ENCODE assay signal across 7 mouse cellular contexts in the genomic region with DNA sequence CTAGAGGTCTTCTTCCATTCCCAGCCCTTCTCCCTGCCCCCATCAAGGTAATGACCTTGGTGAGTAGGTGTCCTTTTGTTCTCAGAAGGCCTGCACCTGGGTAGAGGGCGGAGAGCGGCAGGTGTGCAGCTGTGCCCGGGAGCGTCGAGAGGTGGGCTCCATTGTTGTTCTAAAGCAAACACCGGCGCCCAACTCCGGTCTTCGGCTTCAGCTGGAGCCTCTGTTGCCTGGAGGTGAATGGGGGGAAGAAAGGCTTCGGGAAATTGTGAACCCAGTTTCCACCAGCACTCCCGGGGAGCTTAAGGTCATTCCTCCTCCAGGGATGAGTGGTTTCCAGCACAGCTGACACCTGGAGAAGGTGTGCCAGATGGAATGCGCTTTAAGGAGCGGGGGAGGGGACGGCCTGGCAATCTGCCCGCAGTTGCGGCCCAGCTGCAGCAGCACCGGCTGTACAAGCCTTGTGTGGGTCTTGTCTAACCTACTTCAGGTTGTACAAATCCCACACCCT. TPM values are rescaled to one million over a fixed set of nuclear protein-coding genes. Genes with fewer than 3 reads are reported as not detected.
DNase-seq lines count a peak whose midpoint lies in the region; ATAC-seq lines count a peak whose summit lies in the region.

No protein-coding gene starts in this region.

- H3K4me2 ChIP-seq in limb, embryonic 12.5 days = peak overlapping the region; percentile 48
- H3K4me2 ChIP-seq in midbrain, embryonic 16.5 days (ENCODE audit: low read length) = peak overlapping the region; percentile 20; the same call in 1 of the 2 replicates

- peaks cover 34% of the 10 kb centered on the region for H3K4me1 ChIP-seq in hindbrain, embryonic 10.5 days (replicated peaks)
- H3K4me1 ChIP-seq in limb, embryonic 12.5 days (replicated peaks) = peaks cover 24% of the 10 kb centered on the region
- peaks cover 14% of the 10 kb centered on the region for H3K4me1 ChIP-seq in midbrain, embryonic 16.5 days (ENCODE audit: control insufficient read depth, insufficient read depth, low read length)

- H3K36me3 ChIP-seq in hindbrain, embryonic 10.5 days = no peaks in the 10 kb centered on the region
- H3K36me3 ChIP-seq in limb, embryonic 12.5 days = no peaks in the 10 kb centered on the region
- H3K36me3 ChIP-seq in midbrain, embryonic 16.5 days (ENCODE audit: control insufficient read depth, insufficient read depth, low read length) = no peaks in the 10 kb centered on the region

- H3K9ac ChIP-seq in limb, embryonic 12.5 days (replicated peaks) = no peak overlapping the region
- H3K9ac ChIP-seq in midbrain, embryonic 16.5 days (ENCODE audit: low read depth, low read length) = no peak overlapping the region

- WGBS in hindbrain, embryonic 10.5 days = 15% methylated on average over 17 of the region's 17 CpGs
- 10% methylated on average over 17 of the region's 17 CpGs for WGBS in limb, embryonic 12.5 days
- WGBS in midbrain, embryonic 16.5 days = 18% methylated on average over 17 of the region's 17 CpGs

- H3K9me3 ChIP-seq in hindbrain, embryonic 10.5 days = no peaks in the 10 kb centered on the region
- peaks cover 4% of the 10 kb centered on the region; the same call in 1 of the 2 replicates for H3K9me3 ChIP-seq in limb, embryonic 12.5 days
- H3K9me3 ChIP-seq in midbrain, embryonic 16.5 days (replicated peaks; ENCODE audit: control insufficient read depth, low read length, poor library complexity, severe bottlenecking) = no peaks in the 10 kb centered on the region

- H3K27ac ChIP-seq in hindbrain, embryonic 10.5 days = peak overlapping the region; percentile 94
- H3K27ac ChIP-seq in limb, embryonic 12.5 days = peak overlapping the region; percentile 35; the same call in 1 of the 2 replicates
- H3K27ac ChIP-seq in midbrain, embryonic 16.5 days (ENCODE audit: low read length) = no peak overlapping the region

- peaks cover 21% of the 10 kb centered on the region for H3K27me3 ChIP-seq in hindbrain, embryonic 10.5 days (ENCODE audit: insufficient read depth, poor library complexity, severe bottlenecking)
- H3K27me3 ChIP-seq in limb, embryonic 12.5 days = peaks cover 13% of the 10 kb centered on the region
- H3K27me3 ChIP-seq in midbrain, embryonic 16.5 days (ENCODE audit: control insufficient read depth, insufficient read depth, low read depth, low read length) = no peaks in the 10 kb centered on the region

- 0 out of 2 replicates have a peak overlapping the region, but pooled peaks have one; percentile 0 for H3K4me3 ChIP-seq in hindbrain, embryonic 10.5 days
- H3K4me3 ChIP-seq in limb, embryonic 12.5 days (replicated peaks) = no peak overlapping the region
- 0 out of 2 replicates have a peak overlapping the region, but pooled peaks have one; percentile 3 for H3K4me3 ChIP-seq in midbrain, embryonic 16.5 days (ENCODE audit: low read depth, low read length)

- DNase-seq in urinary bladder, adult 18-20 months (ENCODE audit: low spot score in 2 of 2) = peak; percentile 20 to 35
- no peak for DNase-seq in urinary bladder, postnatal 10 days (ENCODE audit: low spot score)
- DNase-seq in hindbrain, embryonic 10.5 days (ENCODE audit: low spot score) = peak; percentile 18
- DNase-seq in layer of hippocampus, postnatal 36 days = no peak
- DNase-seq in cerebellum, adult 9-11 months = no peak

- peak; percentile 74; the same call in 1 of the 2 replicates for ATAC-seq in limb, embryonic 12.5 days (ENCODE audit: insufficient number of reproducible peaks, insufficient read depth, low FRiP score, low TSS enrichment, low read depth)
- ATAC-seq in midbrain, embryonic 16.5 days = no peak

RNA-seq across cellular contexts. Expression of gene Cbfa2t2, which starts 8.4 kb away (rescaled TPM):
- 79.1 and 84.9 TPM in 2 replicates for polyA plus RNA-seq in hindbrain, embryonic 10.5 days (2016; fragmentation: Nextera tagmentation; extraction: Ambion mirVana)
- 50.6 and 57.8 TPM in 2 replicates for polyA plus RNA-seq in limb, embryonic 12.5 days (2016; fragmentation: Nextera tagmentation; extraction: Ambion mirVana)
- polyA plus RNA-seq in midbrain, embryonic 16.5 days (2015; fragmentation: Nextera tagmentation; extraction: Ambion mirVana) = 50.2 and 53.1 TPM in 2 replicates
- 10 to 100 TPM; 49.7 to 57.7 TPM for total RNA-seq in layer of hippocampus, postnatal 36 days (2021)

RNA-seq across cellular contexts. Expression of gene Snta1, which starts 20.0 kb away (rescaled TPM):
- 5.3 and 7.9 TPM in 2 replicates for polyA plus RNA-seq in hindbrain, embryonic 10.5 days (2016; fragmentation: Nextera tagmentation; extraction: Ambion mirVana)
- 7.5 and 8.3 TPM in 2 replicates for polyA plus RNA-seq in limb, embryonic 12.5 days (2016; fragmentation: Nextera tagmentation; extraction: Ambion mirVana)
- polyA plus RNA-seq in midbrain, embryonic 16.5 days (2015; fragmentation: Nextera tagmentation; extraction: Ambion mirVana) = 9.2 and 12.3 TPM in 2 replicates
- total RNA-seq in layer of hippocampus, postnatal 36 days (2021) = 10 to 100 TPM; 42.3 to 48.0 TPM

RNA-seq across cellular contexts. Expression of gene Cdk5rap1, which starts 55.1 kb away (rescaled TPM):
- polyA plus RNA-seq in hindbrain, embryonic 10.5 days (2016; fragmentation: Nextera tagmentation; extraction: Ambion mirVana) = 13.9 and 16.0 TPM in 2 replicates
- 19.2 and 19.4 TPM in 2 replicates for polyA plus RNA-seq in limb, embryonic 12.5 days (2016; fragmentation: Nextera tagmentation; extraction: Ambion mirVana)
- 12.2 and 16.3 TPM in 2 replicates for polyA plus RNA-seq in midbrain, embryonic 16.5 days (2015; fragmentation: Nextera tagmentation; extraction: Ambion mirVana)
- total RNA-seq in layer of hippocampus, postnatal 36 days (2021) = 10 to 100 TPM; 12.7 to 16.7 TPM

Comparison
In these comparisons a context has a peak if more than half of its experiments do, and no peak if none do; other contexts are left out.
1. DNase-seq: peak in urinary bladder, adult 18-20 months (2 of 2) and hindbrain, embryonic 10.5 days (single experiment); none in urinary bladder, postnatal 10 days (single experiment), layer of hippocampus, postnatal 36 days (0 of 2) and cerebellum, adult 9-11 months (single experiment).